Mouse (Mus musculus) forebrain, postnatal 0 days (tissue): Measurements from ENCODE around the gene Dock1. TPM values are rescaled to one million over a fixed set of nuclear protein-coding genes. Genes with fewer than 3 reads are reported as not detected.

Experiments
- ATAC-seq: fragments of 200-750 bp; cut with Nextera tagmentation; 2 replicates; pipeline ENCODE4 v1.8.0; 2017; ENCODE audit warnings: mild to moderate bottlenecking, moderate library complexity
- DNase-seq: peaks from one replicate; pipeline ENCODE4 v3.0.0-alpha.2; 2015
- H3K27ac ChIP-seq: fragments of 300-500 bp; sonication (generic); 2 replicates; pipeline ENCODE4 v1.5.1; 2014; ENCODE audit warnings: low read depth, mild to moderate bottlenecking, antibody characterized with exemption, low read length, moderate library complexity, mixed read lengths
- H3K27me3 ChIP-seq: fragments of 300-500 bp; sonication (generic); 2 replicates; pipeline ENCODE4 v1.6.1; 2014; ENCODE audit warnings: mild to moderate bottlenecking, low read length, mixed read lengths; ENCODE audit not compliant: insufficient read depth
- H3K36me3 ChIP-seq: fragments of 300-500 bp; sonication (generic); 2 replicates; pipeline ENCODE4 v1.6.1; 2014; ENCODE audit warnings: mild to moderate bottlenecking, moderate library complexity; ENCODE audit not compliant: insufficient read depth
- H3K4me1 ChIP-seq: fragments of 300-500 bp; sonication (generic); 2 replicates; pipeline ENCODE4 v1.6.1; 2014; ENCODE audit warnings: antibody characterized with exemption; ENCODE audit not compliant: insufficient read depth
- H3K4me2 ChIP-seq: fragments of 300-500 bp; sonication (generic); 2 replicates; pipeline ENCODE4 v1.6.1; 2014; ENCODE audit warnings: low read depth, mild to moderate bottlenecking, moderate library complexity
- H3K4me3 ChIP-seq: fragments of 300-500 bp; sonication (generic); 2 replicates; pipeline ENCODE4 v1.5.1; 2014; ENCODE audit warnings: low read depth, low read length, mixed read lengths
- H3K9ac ChIP-seq: fragments of 300-500 bp; sonication (generic); 2 replicates; pipeline ENCODE4 v1.6.1; 2014; ENCODE audit warnings: mild to moderate bottlenecking
- H3K9me3 ChIP-seq: fragments of 300-500 bp; sonication (generic); 2 replicates; pipeline ENCODE4 v1.6.1; 2016; ENCODE audit warnings: low read length
- CTCF ChIP-seq: sonication (generic); IDR thresholded peaks from 2 replicates; pipeline ENCODE4 v1.5.1; 2016; ENCODE audit warnings: antibody characterized with exemption, control low read depth, low read depth
- WGBS: fragments of 180-500 bp; shearing (Covaris S2); extraction: QIAGEN DNeasy Blood & Tissue Kit; methylation state at CpG from one replicate; pipeline ENCODE4 v1.1.7; 2014; 5-methylcytosine and 5-hydroxymethylcytosine counted together
- polyA plus RNA-seq: library from polyadenylated mRNA; unstranded; fragments of >200 nt; fragmentation: Nextera tagmentation; extraction: Ambion mirVana; gene quantifications from 2 replicates; pipeline ENCODE4 v1.2.1, GENCODE M21; 2015
- total RNA-seq: library from RNA; depleted of rRNA; stranded (reverse); fragments of >200 nt; gene quantifications from 2 replicates; pipeline ENCODE4 v1.2.3, GENCODE M21; 2014

Dock1 gene
- total and polyA plus RNA-seq, 2 experiments from 2014 or later = 5.5 to 12.6 TPM

DNA sequence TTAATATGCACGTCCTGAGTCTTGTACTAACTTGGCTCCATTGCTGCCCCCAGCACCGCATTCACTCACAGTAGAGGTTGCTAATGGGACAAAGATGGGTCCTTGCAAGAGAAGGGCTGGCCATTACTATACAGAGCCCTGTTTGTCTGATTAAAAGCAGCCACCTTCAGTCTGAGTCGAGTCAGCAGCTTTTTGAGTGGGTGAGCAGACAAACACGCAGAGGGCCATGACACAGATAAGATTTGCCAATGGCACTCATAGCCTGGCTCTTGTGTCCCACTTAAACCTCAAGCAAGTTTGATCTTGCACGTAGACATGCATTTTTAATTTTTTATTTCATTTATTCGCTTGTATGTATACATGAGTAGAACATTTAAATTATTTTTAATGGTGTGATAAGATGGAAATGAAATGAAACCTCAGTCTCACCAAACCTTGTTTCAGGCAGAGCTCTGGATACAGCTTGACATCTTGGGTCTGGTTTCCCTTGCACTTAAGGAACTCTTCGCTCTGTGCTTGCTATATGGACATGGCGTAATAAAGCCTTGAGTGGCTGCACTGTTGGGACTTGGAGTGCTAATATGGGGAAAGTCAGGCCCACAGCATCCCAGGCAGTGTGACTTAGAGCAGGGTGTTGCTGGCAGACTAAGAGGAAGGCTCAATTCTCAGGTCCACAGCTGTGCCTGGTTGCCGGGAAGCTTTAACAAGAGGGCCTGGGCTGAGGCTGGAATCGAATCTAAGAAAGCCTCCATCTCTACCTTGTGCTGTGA lies 455.0 kb downstream of the Dock1 start:
- H3K9ac ChIP-seq = no peak overlapping the region
- no peaks in the 10 kb centered on the region for H3K27me3 ChIP-seq
- DNase-seq (no peak), ATAC-seq (no peak)
- H3K9me3 ChIP-seq = no peaks in the 10 kb centered on the region
- H3K4me2 ChIP-seq = no peak overlapping the region
- no peak overlapping the region for H3K27ac ChIP-seq
- 87% methylated on average over 10 of the region's 10 CpGs for WGBS
- H3K4me3 ChIP-seq = no peak overlapping the region
- no peaks in the 10 kb centered on the region for H3K4me1 ChIP-seq
- H3K36me3 ChIP-seq = no peaks in the 10 kb centered on the region
- no peak for TF ChIP-seq CTCF

DNA sequence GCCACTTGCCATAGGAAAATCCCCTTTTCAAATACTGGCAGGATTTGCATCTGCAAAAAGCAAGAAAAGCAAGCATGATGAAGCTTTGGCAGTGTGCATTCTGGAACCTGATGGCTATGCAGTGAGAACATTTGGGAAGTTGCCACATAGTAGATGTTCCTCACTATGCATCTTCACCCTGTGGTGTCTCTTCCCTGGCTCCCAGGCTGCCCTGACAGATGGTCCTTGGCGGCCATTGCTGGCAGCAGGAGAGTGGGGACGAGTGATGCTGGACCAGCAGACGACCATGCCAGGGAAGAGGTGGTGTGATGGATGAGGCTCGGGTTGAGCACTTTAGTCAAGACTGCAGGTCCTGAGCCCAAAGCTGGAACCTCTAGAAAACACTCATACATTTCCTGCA lies 462.0 kb downstream of the Dock1 start:
- ATAC-seq (no peak), DNase-seq (no peak)
- Histone ChIP-seq H3K4me3 (no peak overlapping the region), H3K36me3 (no peaks in the 10 kb centered on the region), H3K27ac (no peak overlapping the region), H3K9ac (no peak overlapping the region), H3K4me1 (no peaks in the 10 kb centered on the region), H3K27me3 (no peaks in the 10 kb centered on the region), H3K9me3 (no peaks in the 10 kb centered on the region), H3K4me2 (no peak overlapping the region)
- WGBS = 75% methylated on average over 4 of the region's 4 CpGs
- TF ChIP-seq CTCF = no peak

DNA sequence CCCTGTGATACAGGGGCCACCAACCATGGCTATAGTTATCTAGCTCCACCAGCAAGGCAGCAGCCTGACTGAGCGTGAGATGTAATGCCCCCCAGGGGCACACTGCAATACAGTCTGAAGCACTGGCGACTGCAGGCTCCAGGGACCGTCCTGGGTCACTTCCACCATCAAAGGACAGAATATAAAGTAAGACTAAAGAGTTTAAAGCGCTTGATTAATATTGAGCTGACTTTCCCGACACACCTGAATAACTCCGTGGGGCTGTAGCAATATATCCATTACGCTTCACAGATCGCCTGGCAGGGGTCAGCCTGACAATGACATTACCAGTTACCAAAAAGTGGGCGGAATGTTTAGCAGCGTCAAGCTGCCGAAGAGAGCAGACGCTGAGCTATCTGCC lies 464.2 kb downstream of the Dock1 start:
- H3K4me3 ChIP-seq = no peak overlapping the region
- no peaks in the 10 kb centered on the region for H3K36me3 ChIP-seq
- no peaks in the 10 kb centered on the region for H3K27me3 ChIP-seq
- no peak for TF ChIP-seq CTCF
- H3K4me1 ChIP-seq = peaks cover 3% of the 10 kb centered on the region; the same call in 1 of the 2 replicates
- 47% methylated on average over 12 of the region's 12 CpGs for WGBS
- DNase-seq = no peak
- no peak overlapping the region for H3K4me2 ChIP-seq
- no peaks in the 10 kb centered on the region for H3K9me3 ChIP-seq
- ATAC-seq = no peak
- no peak overlapping the region for H3K27ac ChIP-seq
- no peak overlapping the region for H3K9ac ChIP-seq

GRCm38 (mm10) chr7:135139153-135139612 lies 468.7 kb downstream of the Dock1 start:
- peak; percentile 84 for ATAC-seq
- no peak overlapping the region for H3K9ac ChIP-seq
- H3K9me3 ChIP-seq = no peaks in the 10 kb centered on the region
- no peaks in the 10 kb centered on the region for H3K36me3 ChIP-seq
- H3K27me3 ChIP-seq = no peaks in the 10 kb centered on the region
- no peak overlapping the region for H3K4me3 ChIP-seq
- H3K4me1 ChIP-seq = peaks cover 3% of the 10 kb centered on the region; the same call in 1 of the 2 replicates
- H3K27ac ChIP-seq = peak overlapping the region; percentile 54
- TF ChIP-seq CTCF = no peak; the same call in 1 of the 2 replicates
- peak; percentile 52 for DNase-seq
- H3K4me2 ChIP-seq = no peak overlapping the region
- 9% methylated on average over 5 of the region's 5 CpGs for WGBS

DNA sequence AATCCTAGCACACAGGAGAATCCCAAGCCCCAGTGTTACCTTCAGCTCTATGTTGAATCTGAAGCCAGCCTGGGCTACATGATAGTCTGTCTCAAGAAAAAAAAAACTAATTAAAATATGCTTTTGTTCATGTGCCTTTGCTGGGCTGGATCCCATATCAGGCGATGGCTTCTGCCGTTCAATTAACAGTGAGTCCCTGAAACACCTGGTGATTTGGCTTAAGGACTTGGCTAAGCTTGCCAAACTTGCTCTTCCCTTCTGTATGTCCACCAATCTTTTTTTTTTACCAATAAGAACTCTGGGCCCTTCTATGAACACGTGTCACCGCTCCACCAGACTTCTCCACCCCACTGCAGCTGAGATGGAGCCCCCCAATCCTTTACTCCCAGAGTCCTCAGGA lies 474.3 kb downstream of the Dock1 start:
- Histone ChIP-seq H3K4me2 (no peak overlapping the region), H3K36me3 (no peaks in the 10 kb centered on the region), H3K4me1 (no peaks in the 10 kb centered on the region), H3K27ac (no peak overlapping the region), H3K27me3 (no peaks in the 10 kb centered on the region), H3K9ac (no peak overlapping the region), H3K9me3 (no peaks in the 10 kb centered on the region), H3K4me3 (no peak overlapping the region)
- TF ChIP-seq CTCF = no peak
- DNase-seq (no peak), ATAC-seq (no peak)
- 79% methylated on average over 4 of the region's 4 CpGs for WGBS

DNA sequence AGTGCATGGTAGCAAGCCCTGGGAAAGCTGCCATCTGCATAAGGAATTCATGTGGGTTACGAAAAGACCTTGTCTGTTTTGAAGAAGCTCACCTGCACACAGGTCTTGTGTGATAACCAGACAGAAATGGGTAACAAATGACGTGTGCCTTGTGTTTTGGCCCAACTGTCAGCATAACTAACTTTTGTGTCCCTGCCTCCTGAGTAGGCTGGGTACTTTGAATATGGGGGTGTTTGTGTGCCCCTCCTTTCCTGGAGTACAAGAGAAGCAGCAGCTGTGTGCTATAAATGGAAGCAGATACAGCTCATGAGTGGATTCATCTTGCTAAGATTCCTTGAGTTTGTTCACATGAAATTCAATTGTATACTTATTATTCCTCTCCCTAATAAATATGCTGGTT lies 480.5 kb downstream of the Dock1 start:
- ATAC-seq (no peak), DNase-seq (no peak)
- no peak overlapping the region for H3K9ac ChIP-seq
- H3K4me1 ChIP-seq = no peaks in the 10 kb centered on the region
- no peak overlapping the region for H3K4me3 ChIP-seq
- no peaks in the 10 kb centered on the region for H3K9me3 ChIP-seq
- H3K27ac ChIP-seq = no peak overlapping the region
- TF ChIP-seq CTCF = no peak
- no peaks in the 10 kb centered on the region for H3K36me3 ChIP-seq
- H3K27me3 ChIP-seq = no peaks in the 10 kb centered on the region
- no peak overlapping the region for H3K4me2 ChIP-seq
- WGBS = 88% methylated on average over 2 of the region's 2 CpGs

DNA sequence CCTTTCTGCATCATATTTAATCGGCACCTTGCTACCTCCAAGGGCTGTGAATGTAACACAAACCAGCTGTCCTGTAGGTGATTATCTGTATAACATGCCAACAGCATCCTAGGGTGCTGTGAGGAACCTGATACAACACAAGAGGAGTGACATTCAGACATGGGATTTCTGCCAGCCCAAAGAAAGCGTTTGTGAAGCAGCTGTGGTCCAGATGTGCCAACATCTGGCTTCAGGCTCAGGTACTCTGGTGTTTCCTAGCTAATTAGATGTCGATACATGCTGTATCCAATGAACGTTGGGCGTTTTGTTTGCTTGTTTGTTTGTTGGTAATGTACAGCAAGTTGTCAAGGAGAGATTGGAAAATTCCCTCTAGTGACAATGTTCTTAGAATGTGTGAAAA lies 487.1 kb downstream of the Dock1 start:
- H3K4me1 ChIP-seq = no peaks in the 10 kb centered on the region
- no peak overlapping the region for H3K9ac ChIP-seq
- no peak overlapping the region for H3K4me3 ChIP-seq
- no peaks in the 10 kb centered on the region for H3K27me3 ChIP-seq
- no peaks in the 10 kb centered on the region for H3K9me3 ChIP-seq
- DNase-seq (no peak), ATAC-seq (no peak)
- 87% methylated on average over 5 of the region's 5 CpGs for WGBS
- no peak overlapping the region for H3K27ac ChIP-seq
- H3K36me3 ChIP-seq = no peaks in the 10 kb centered on the region
- H3K4me2 ChIP-seq = no peak overlapping the region
- TF ChIP-seq CTCF = no peak
